Mouse (Mus musculus) testis, adult 2 months (tissue): Measurements from ENCODE around the gene 1700030K09Rik. TPM values are rescaled to one million over a fixed set of nuclear protein-coding genes. Genes with fewer than 3 reads are reported as not detected.

Experiments
- H3K27ac ChIP-seq: fragments of 200-500 bp; 2 replicates; pipeline ENCODE4 v1.5.1; 2012; ENCODE audit warnings: low read depth, low read length; ENCODE audit not compliant: control insufficient read depth, insufficient read depth
- H3K27me3 ChIP-seq: fragments of 200-500 bp; 2 replicates; pipeline ENCODE4 v1.6.1; 2012; ENCODE audit warnings: mild to moderate bottlenecking, low read length, moderate library complexity; ENCODE audit not compliant: control insufficient read depth, insufficient read depth
- H3K36me3 ChIP-seq: fragments of 200-500 bp; 2 replicates; pipeline ENCODE4 v1.6.1; 2012; ENCODE audit warnings: mild to moderate bottlenecking, low read length; ENCODE audit not compliant: control insufficient read depth, insufficient read depth
- H3K4me1 ChIP-seq: fragments of 200-500 bp; 2 replicates; pipeline ENCODE4 v1.6.1; 2012; ENCODE audit warnings: low read length; ENCODE audit not compliant: control insufficient read depth, insufficient read depth
- H3K4me3 ChIP-seq: fragments of 200-500 bp; 2 replicates; pipeline ENCODE4 v1.5.1; 2012; ENCODE audit warnings: low read depth, mild to moderate bottlenecking, low read length, moderate library complexity, mixed read lengths; ENCODE audit not compliant: control insufficient read depth
- CTCF ChIP-seq: fragments of 200-500 bp; IDR thresholded peaks from 2 replicates; pipeline ENCODE4 v1.5.1; 2012; ENCODE audit warnings: low read depth, mild to moderate bottlenecking, inconsistent platforms, low read length, moderate library complexity; ENCODE audit not compliant: control insufficient read depth, insufficient read depth, insufficient replicate concordance
- POLR2A ChIP-seq: fragments of 200-500 bp; IDR thresholded peaks from 2 replicates; pipeline ENCODE4 v1.6.1; 2012; ENCODE audit warnings: low read depth, mild to moderate bottlenecking, inconsistent platforms, low read length, moderate library complexity; ENCODE audit not compliant: control insufficient read depth
- polyA plus RNA-seq: library from polyadenylated mRNA; depleted of rRNA; stranded (reverse); fragments of >200 nt; gene quantifications from 2 replicates; pipeline ENCODE4 v1.2.3, GENCODE M21; 2012; rRNA removed

The 1700030K09Rik gene
- polyA plus RNA-seq, 1 experiment, result 44.3 TPM

GRCm38 (mm10) chr8:72498527-72498926, 54.8 kb downstream of the 1700030K09Rik start:
- no peak for TF ChIP-seq POLR2A
- no peak overlapping the region for H3K27ac ChIP-seq
- no peaks in the 10 kb centered on the region for H3K36me3 ChIP-seq
- H3K4me3 ChIP-seq, result no peak overlapping the region
- H3K27me3 ChIP-seq, result no peaks in the 10 kb centered on the region
- H3K4me1 ChIP-seq, result no peaks in the 10 kb centered on the region; the same call in 1 of the 2 replicates

DNA sequence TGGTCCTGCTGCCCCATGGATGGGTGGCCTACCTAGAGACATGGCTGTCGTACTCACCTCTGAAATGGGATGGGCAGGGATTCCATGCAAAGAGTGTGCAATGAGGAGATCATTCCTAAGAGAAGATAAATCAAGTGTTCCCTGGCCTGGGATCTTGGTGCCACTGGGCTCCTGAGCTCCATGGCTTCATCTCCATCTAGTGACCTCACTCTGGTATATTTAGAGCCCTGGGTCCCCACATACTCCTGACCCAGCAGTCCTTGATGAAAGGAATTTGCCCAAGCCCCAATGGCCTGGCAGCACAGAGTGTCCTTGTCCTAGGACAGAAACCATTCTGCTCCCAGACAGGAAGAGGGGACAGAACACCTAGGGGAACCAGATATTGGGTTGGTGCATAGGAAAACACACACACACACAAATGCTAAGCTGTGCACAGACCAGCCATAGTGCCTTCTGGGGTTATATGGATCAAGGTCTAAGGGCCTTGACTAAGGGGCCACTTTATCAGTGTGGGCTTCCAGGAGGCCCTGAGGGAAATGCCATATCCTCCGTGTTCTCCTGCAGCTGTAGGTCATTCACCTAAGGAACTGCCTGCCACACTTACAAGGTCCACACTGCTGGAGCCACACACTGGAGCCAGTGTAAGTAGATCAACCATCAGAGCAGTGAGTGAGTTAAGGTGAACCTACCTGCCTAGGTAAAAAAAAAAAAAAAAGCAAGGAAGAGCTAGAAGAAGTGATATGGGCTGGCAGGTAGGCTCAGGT, 56.0 kb downstream of the 1700030K09Rik start:
- no peak overlapping the region for H3K4me3 ChIP-seq
- H3K4me1 ChIP-seq, result no peaks in the 10 kb centered on the region
- no peaks in the 10 kb centered on the region for H3K36me3 ChIP-seq
- no peaks in the 10 kb centered on the region for H3K27me3 ChIP-seq
- no peak overlapping the region for H3K27ac ChIP-seq
- TF ChIP-seq POLR2A (no peak), CTCF (no peak)

DNA sequence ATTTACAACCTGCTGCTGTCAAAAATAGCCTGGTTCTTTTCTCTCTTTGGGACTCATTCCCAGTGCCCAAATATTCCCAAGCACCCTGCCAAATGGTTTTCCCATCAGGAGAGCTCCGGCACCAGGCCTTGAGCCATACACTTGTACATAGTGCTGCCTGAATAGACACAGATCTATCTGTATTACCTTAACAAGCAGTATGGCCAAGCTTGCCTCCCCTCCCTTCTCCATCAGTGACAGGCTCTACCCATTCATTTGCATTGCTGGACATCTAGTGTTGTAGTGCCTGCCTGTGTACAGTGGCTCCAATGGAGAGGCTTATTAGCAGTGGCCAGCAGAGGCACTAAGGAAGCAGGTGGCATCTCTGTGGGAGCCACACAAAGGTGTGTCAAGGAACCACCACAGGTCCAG, 56.8 kb downstream of the 1700030K09Rik start:
- TF ChIP-seq CTCF (no peak), POLR2A (no peak)
- Histone ChIP-seq H3K4me1 (no peaks in the 10 kb centered on the region), H3K36me3 (no peaks in the 10 kb centered on the region), H3K27me3 (no peaks in the 10 kb centered on the region), H3K4me3 (no peak overlapping the region), H3K27ac (no peak overlapping the region)

DNA sequence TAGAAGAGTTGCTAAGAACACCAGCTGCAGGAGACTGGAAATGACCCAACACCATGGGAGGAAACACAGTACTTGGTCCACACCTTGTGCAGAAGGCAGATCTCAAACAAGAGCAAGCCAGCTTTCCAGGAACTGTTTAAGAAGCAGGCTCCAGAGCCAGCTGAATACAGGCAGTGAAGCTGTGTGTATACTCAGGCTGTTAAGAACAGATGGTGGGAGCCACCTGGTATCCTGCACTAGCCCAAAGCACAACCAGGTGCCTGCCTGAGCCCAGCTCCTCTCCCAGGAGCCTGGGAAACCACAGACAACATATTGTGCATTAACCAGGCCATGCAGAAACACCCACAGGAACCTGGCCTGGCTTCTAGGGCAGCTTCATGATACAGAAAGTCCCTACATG, 60.5 kb downstream of the 1700030K09Rik start:
- no peaks in the 10 kb centered on the region for H3K27me3 ChIP-seq
- no peaks in the 10 kb centered on the region for H3K4me1 ChIP-seq
- no peak overlapping the region for H3K4me3 ChIP-seq
- TF ChIP-seq POLR2A (no peak), CTCF (no peak)
- no peaks in the 10 kb centered on the region for H3K36me3 ChIP-seq
- no peak overlapping the region for H3K27ac ChIP-seq

DNA sequence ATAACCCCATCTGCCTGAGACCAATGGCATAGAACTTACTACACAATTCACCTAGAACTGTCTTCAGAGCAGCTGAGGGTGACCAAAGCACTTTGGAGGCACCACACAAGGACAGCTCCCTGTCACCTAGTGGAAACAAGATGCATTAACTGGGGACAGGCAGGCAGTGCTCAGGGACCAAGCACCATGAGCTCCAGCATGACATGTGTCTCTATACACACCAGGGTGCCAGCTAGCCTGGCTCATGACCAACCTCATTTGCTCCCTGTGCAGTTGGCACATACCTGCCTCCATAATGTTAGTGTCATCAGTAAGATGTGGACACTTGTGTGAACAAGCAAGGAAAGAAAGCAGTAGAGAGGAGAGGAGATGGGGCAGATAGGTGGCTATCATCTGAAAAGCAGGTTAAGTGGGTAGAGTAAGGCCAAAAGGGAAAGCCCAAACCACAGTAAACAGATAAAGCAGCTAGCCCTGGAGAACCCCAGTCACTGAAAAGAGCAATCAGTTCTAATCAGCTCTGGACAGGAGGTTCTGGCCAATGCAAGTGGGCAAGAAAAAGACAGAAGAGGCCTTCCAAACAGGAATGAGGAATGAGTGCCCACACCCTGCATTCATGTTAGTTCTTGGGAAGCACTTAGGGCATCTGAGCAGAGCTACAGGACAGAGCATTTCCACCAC, 61.1 kb downstream of the 1700030K09Rik start:
- H3K36me3 ChIP-seq, result no peaks in the 10 kb centered on the region
- H3K27ac ChIP-seq, result no peak overlapping the region

DNA sequence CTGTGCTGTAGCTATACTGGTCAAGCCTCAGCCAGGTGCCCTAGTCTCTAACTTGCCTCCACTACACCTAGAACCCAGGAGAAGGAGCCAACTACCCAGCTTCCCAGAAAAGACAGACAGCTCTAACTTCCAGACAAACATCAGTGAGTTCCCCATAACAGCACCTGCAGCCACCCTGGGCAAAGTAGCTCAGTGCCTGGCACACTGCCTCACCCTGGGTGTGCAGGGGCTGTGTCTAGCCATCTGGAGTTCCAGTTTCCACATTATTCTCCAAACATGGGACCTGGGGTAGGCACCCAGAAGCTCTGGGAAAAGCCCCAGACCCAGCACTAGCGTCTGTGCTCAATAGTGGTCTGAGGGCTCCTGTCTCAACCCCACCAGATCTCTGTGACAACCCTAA, 63.8 kb downstream of the 1700030K09Rik start:
- H3K4me1 ChIP-seq, result no peaks in the 10 kb centered on the region
- no peak for TF ChIP-seq CTCF
- no peak for TF ChIP-seq POLR2A
- no peak overlapping the region for H3K27ac ChIP-seq
- H3K4me3 ChIP-seq, result no peak overlapping the region
- H3K27me3 ChIP-seq, result no peaks in the 10 kb centered on the region
- H3K36me3 ChIP-seq, result no peaks in the 10 kb centered on the region

More for the DNA sequence above, 61.1 kb downstream of the 1700030K09Rik start:
- no peak overlapping the region for H3K4me3 ChIP-seq
- H3K27me3 ChIP-seq, result no peaks in the 10 kb centered on the region
- H3K4me1 ChIP-seq, result no peaks in the 10 kb centered on the region
- TF ChIP-seq CTCF (no peak), POLR2A (no peak)

Other genes with a start within 250 kb of the 1700030K09Rik start
- gene Cib3, start 231.0 kb upstream of the 1700030K09Rik start, polyA plus RNA-seq, result 0.05 and 0.48 TPM in 2 replicates
- not detected in 2 replicates for gene Gm11034, start 230.2 kb upstream of the 1700030K09Rik start, polyA plus RNA-seq
- gene Fam32a, start 224.2 kb upstream of the 1700030K09Rik start, polyA plus RNA-seq, result 14.5 and 15.4 TPM in 2 replicates
- 405 and 422 TPM in 2 replicates for gene Ap1m1, start 203.9 kb upstream of the 1700030K09Rik start, polyA plus RNA-seq
- gene Gm10282, start 138.6 kb upstream of the 1700030K09Rik start, polyA plus RNA-seq, result 1.1 and 1.7 TPM in 2 replicates
- 10.6 and 13.5 TPM in 2 replicates for gene Klf2, start 124.8 kb upstream of the 1700030K09Rik start, polyA plus RNA-seq
- gene Eps15l1, start 22.4 kb upstream of the 1700030K09Rik start, polyA plus RNA-seq, result 11.9 and 12.0 TPM in 2 replicates
- 41.8 and 53.8 TPM in 2 replicates for gene Calr3, start within 50 bp of the 1700030K09Rik start, polyA plus RNA-seq
- gene Cherp, start 31.3 kb downstream of the 1700030K09Rik start, polyA plus RNA-seq, result 54.1 and 57.7 TPM in 2 replicates
- 9.1 and 10.4 TPM in 2 replicates for gene Slc35e1, start 48.7 kb downstream of the 1700030K09Rik start, polyA plus RNA-seq
- 80.0 and 95.3 TPM in 2 replicates for gene Med26, start 104.4 kb downstream of the 1700030K09Rik start, polyA plus RNA-seq
- gene Smim7, start 127.2 kb downstream of the 1700030K09Rik start, polyA plus RNA-seq, result 12.7 and 14.0 TPM in 2 replicates
- gene Tmem38a, start 128.2 kb downstream of the 1700030K09Rik start, polyA plus RNA-seq, result 2.6 and 3.1 TPM in 2 replicates
- 0.69 and 0.79 TPM in 2 replicates for gene Nwd1, start 202.8 kb downstream of the 1700030K09Rik start, polyA plus RNA-seq